16 mouse cellular contexts compared by ENCODE assay signal in genomic region chr1:106061185-106061910, GRCm38 (mm10).
DNase-seq lines count a peak whose midpoint lies in the region; ATAC-seq and TF ChIP-seq lines count a peak whose summit lies in the region.
"Had no signal": no experiment of that assay in that cellular context is flagged by ENCODE, and none has a peak within 500 bp of the region (broad histone marks: within the 10 kb centered on the region; RNA-seq: fewer than 3 reads in every experiment).

No protein-coding gene starts in this region.

- dilution Hi-C loops in CH12.LX (cut with MboI; ENCODE audit: extremely low pct_ligation_motif_present, extremely low pct_unique_long_range_greater_than_20kb, low sequenced_read_pairs), result no loop called here

- H3K9ac ChIP-seq in liver, embryonic 11.5 days (ENCODE audit: low read depth, low read length), result no peak overlapping the region
- no peak overlapping the region for H3K9ac ChIP-seq in liver, embryonic 12.5 days
- H3K9ac ChIP-seq in CH12.LX (ENCODE audit: insufficient read depth, low read depth), result peak overlapping the region; percentile 6; the same call in 1 of the 2 replicates
- no peak overlapping the region for H3K9ac ChIP-seq in hindbrain, embryonic 16.5 days (ENCODE audit: low read depth, low read length)
- H3K9ac ChIP-seq in midbrain, embryonic 16.5 days (ENCODE audit: low read depth, low read length), result no peak overlapping the region
- H3K9ac ChIP-seq: embryonic facial prominence, embryonic 12.5 days; kidney, embryonic 15.5 days; liver, embryonic 13.5 days; neural tube, embryonic 15.5 days; stomach, embryonic 15.5 days had no signal

- no peak for TF ChIP-seq CTCF in CH12.LX (conservative IDR thresholded peaks at IDR 0.05 in 1 of 2, IDR thresholded peaks at IDR 0.05 in 1 of 2; ENCODE audit: low read depth in 2 of 2, low read length in 2 of 2)
- TF ChIP-seq CTCF in left cerebral cortex, adult 2 months (IDR thresholded peaks at IDR 0.05), result no peak

- no peaks in the 10 kb centered on the region for H3K27me3 ChIP-seq in liver, embryonic 11.5 days (replicated peaks; ENCODE audit: control insufficient read depth, insufficient read depth, low read length)
- H3K27me3 ChIP-seq in liver, embryonic 12.5 days (replicated peaks), result no peaks in the 10 kb centered on the region
- no peaks in the 10 kb centered on the region for H3K27me3 ChIP-seq in CH12.LX (replicated peaks)
- no peaks in the 10 kb centered on the region for H3K27me3 ChIP-seq in hindbrain, embryonic 16.5 days (replicated peaks; ENCODE audit: control insufficient read depth, insufficient read depth, low read length)
- H3K27me3 ChIP-seq in midbrain, embryonic 16.5 days (ENCODE audit: control insufficient read depth, insufficient read depth, low read depth, low read length), result no peaks in the 10 kb centered on the region
- H3K27me3 ChIP-seq: embryonic facial prominence, embryonic 12.5 days; kidney, embryonic 15.5 days; liver, embryonic 13.5 days; neural tube, embryonic 15.5 days; stomach, embryonic 15.5 days had no signal

- no peak overlapping the region for H3K4me3 ChIP-seq in liver, embryonic 11.5 days (ENCODE audit: low read depth, low read length)
- H3K4me3 ChIP-seq in liver, embryonic 12.5 days, result no peak overlapping the region
- H3K4me3 ChIP-seq in CH12.LX (replicated peaks in 1 of 3; ENCODE audit: low read depth in 2 of 3, low read length in 2 of 3, poor library complexity in 1 of 3), result no peak overlapping the region
- H3K4me3 ChIP-seq in hindbrain, embryonic 16.5 days (ENCODE audit: low read length), result no peak overlapping the region
- H3K4me3 ChIP-seq in midbrain, embryonic 16.5 days (ENCODE audit: low read depth, low read length), result no peak overlapping the region
- H3K4me3 ChIP-seq in left cerebral cortex, adult 2 months, result no peak overlapping the region
- H3K4me3 ChIP-seq: embryonic facial prominence, embryonic 12.5 days; kidney, embryonic 15.5 days; liver, embryonic 13.5 days; neural tube, embryonic 15.5 days; stomach, embryonic 15.5 days had no signal

- intact Hi-C loops in left cerebral cortex, adult 2 months (cut with DNase I), result loop anchor here (10.0 kb wide), 1 partner anchor 653 kb away; the partner anchor contains the start of gene Bcl2

- peak; percentile 6 for DNase-seq in liver, embryonic 11.5 days (ENCODE audit: low spot score)
- DNase-seq in CH12.LX (ENCODE audit: extremely low read depth), result peak; percentile 86
- DNase-seq in layer of hippocampus, postnatal 14 days (ENCODE audit: low spot score in 2 of 2), result no peak
- no peak for DNase-seq in left cerebral cortex, adult 2 months (ENCODE audit: extremely low spot score in 1 of 2, low spot score in 2 of 2)
- DNase-seq: adrenal gland, adult 2 months; cerebellum, postnatal 10 days; liver, embryonic 13.5 days; lung, postnatal 10 days; thymus, postnatal 4 days had no signal

- no peak overlapping the region for H3K4me2 ChIP-seq in liver, embryonic 11.5 days
- H3K4me2 ChIP-seq in liver, embryonic 12.5 days, result no peak overlapping the region
- peak overlapping the region; percentile 45; the same call in 1 of the 2 replicates for H3K4me2 ChIP-seq in CH12.LX (ENCODE audit: insufficient read depth, low read depth, poor library complexity, severe bottlenecking)
- no peak overlapping the region for H3K4me2 ChIP-seq in hindbrain, embryonic 16.5 days (ENCODE audit: low read length)
- no peak overlapping the region for H3K4me2 ChIP-seq in midbrain, embryonic 16.5 days (ENCODE audit: low read length)
- H3K4me2 ChIP-seq: embryonic facial prominence, embryonic 12.5 days; kidney, embryonic 15.5 days; liver, embryonic 13.5 days; neural tube, embryonic 15.5 days; stomach, embryonic 15.5 days had no signal

- in situ Hi-C loops in CH12.LX (cut with MboI; ENCODE audit: low pct_ligation_motif_present, low pct_unique_long_range_greater_than_20kb, low sequenced_read_pairs), result loop anchor here (5.0 to 25.0 kb wide), 2 partner anchors 336 to 651 kb away; partner anchors contain the start of gene Bcl2

- no peak for TF ChIP-seq POLR2A in CH12.LX (IDR thresholded peaks at IDR 0.05; ENCODE audit: low read depth, low read length)

- no peak for TF ChIP-seq RAD21 in CH12.LX (IDR thresholded peaks at IDR 0.05; ENCODE audit: low read depth, low read length)

- H3K36me3 ChIP-seq in liver, embryonic 11.5 days (ENCODE audit: control insufficient read depth, insufficient read depth, low read length), result no peaks in the 10 kb centered on the region
- no peaks in the 10 kb centered on the region for H3K36me3 ChIP-seq in liver, embryonic 12.5 days
- H3K36me3 ChIP-seq in CH12.LX (replicated peaks in 1 of 2; ENCODE audit: control insufficient read depth in 1 of 2, insufficient read depth in 1 of 2, low read length in 1 of 2), result no peaks in the 10 kb centered on the region
- no peaks in the 10 kb centered on the region for H3K36me3 ChIP-seq in hindbrain, embryonic 16.5 days (ENCODE audit: control insufficient read depth, insufficient read depth, low read length)
- no peaks in the 10 kb centered on the region for H3K36me3 ChIP-seq in midbrain, embryonic 16.5 days (ENCODE audit: control insufficient read depth, insufficient read depth, low read length)
- H3K36me3 ChIP-seq: embryonic facial prominence, embryonic 12.5 days; kidney, embryonic 15.5 days; liver, embryonic 13.5 days; neural tube, embryonic 15.5 days; stomach, embryonic 15.5 days had no signal

- H3K9me3 ChIP-seq in liver, embryonic 11.5 days (ENCODE audit: control insufficient read depth, low read length), result no peaks in the 10 kb centered on the region
- no peaks in the 10 kb centered on the region for H3K9me3 ChIP-seq in liver, embryonic 12.5 days (replicated peaks)
- H3K9me3 ChIP-seq in CH12.LX (replicated peaks; ENCODE audit: low read length), result no peaks in the 10 kb centered on the region
- no peaks in the 10 kb centered on the region for H3K9me3 ChIP-seq in hindbrain, embryonic 16.5 days (ENCODE audit: control insufficient read depth, low read length)
- H3K9me3 ChIP-seq in midbrain, embryonic 16.5 days (replicated peaks; ENCODE audit: control insufficient read depth, low read length, poor library complexity, severe bottlenecking), result no peaks in the 10 kb centered on the region
- H3K9me3 ChIP-seq: embryonic facial prominence, embryonic 12.5 days; kidney, embryonic 15.5 days; liver, embryonic 13.5 days; neural tube, embryonic 15.5 days; stomach, embryonic 15.5 days had no signal

- ATAC-seq in liver, embryonic 11.5 days (replicated peaks; ENCODE audit: low FRiP score), result no peak
- ATAC-seq in liver, embryonic 12.5 days, result no peak
- ATAC-seq in hindbrain, embryonic 16.5 days, result peak; percentile 18; the same call in 1 of the 2 replicates
- 0 out of 2 replicates have a peak, but pooled peaks have one; percentile 47 for ATAC-seq in midbrain, embryonic 16.5 days

- peak; percentile 70 for TF ChIP-seq EP300 in CH12.LX (IDR thresholded peaks at IDR 0.05; ENCODE audit: low read length)

- WGBS in liver, embryonic 11.5 days, result 85% methylated on average over 4 of the region's 4 CpGs
- 60% methylated on average over 4 of the region's 4 CpGs for WGBS in liver, embryonic 12.5 days (ENCODE audit: insufficient replicate concordance)
- 48% methylated on average over 4 of the region's 4 CpGs for WGBS in hindbrain, embryonic 16.5 days
- 57% methylated on average over 4 of the region's 4 CpGs for WGBS in midbrain, embryonic 16.5 days

- no peak overlapping the region for H3K27ac ChIP-seq in liver, embryonic 11.5 days (ENCODE audit: low read depth, low read length)
- H3K27ac ChIP-seq in liver, embryonic 12.5 days, result no peak overlapping the region
- peak overlapping the region; percentile 73; the same call in 1 of the 2 replicates for H3K27ac ChIP-seq in CH12.LX (ENCODE audit: insufficient read depth, low read depth)
- H3K27ac ChIP-seq in hindbrain, embryonic 16.5 days (ENCODE audit: low read depth, low read length), result no peak overlapping the region
- H3K27ac ChIP-seq in midbrain, embryonic 16.5 days (ENCODE audit: low read length), result no peak overlapping the region
- H3K27ac ChIP-seq in left cerebral cortex, adult 2 months, result no peak overlapping the region
- H3K27ac ChIP-seq: embryonic facial prominence, embryonic 12.5 days; kidney, embryonic 15.5 days; liver, embryonic 13.5 days; neural tube, embryonic 15.5 days; stomach, embryonic 15.5 days had no signal

- H3K4me1 ChIP-seq in liver, embryonic 11.5 days (replicated peaks; ENCODE audit: control insufficient read depth, insufficient read depth, low read length), result no peaks in the 10 kb centered on the region
- H3K4me1 ChIP-seq in liver, embryonic 12.5 days, result no peaks in the 10 kb centered on the region
- H3K4me1 ChIP-seq in CH12.LX (ENCODE audit: control insufficient read depth in 1 of 2, insufficient read depth in 2 of 2), result peaks cover 24 to 72% of the 10 kb centered on the region in 2 experiments
- H3K4me1 ChIP-seq in hindbrain, embryonic 16.5 days (ENCODE audit: control insufficient read depth, insufficient read depth, low read depth, low read length), result no peaks in the 10 kb centered on the region; the same call in 1 of the 2 replicates
- H3K4me1 ChIP-seq in midbrain, embryonic 16.5 days (ENCODE audit: control insufficient read depth, insufficient read depth, low read length), result 0 out of 2 replicates have a peak, but pooled peaks cover 2% of the 10 kb centered on the region
- H3K4me1 ChIP-seq: liver, embryonic 13.5 days; neural tube, embryonic 15.5 days; stomach, embryonic 15.5 days had no signal

- no peaks in the 10 kb centered on the region for H3K79me2 ChIP-seq in CH12.LX (replicated peaks; ENCODE audit: control insufficient read depth, extremely low read depth, insufficient read depth, poor library complexity, severe bottlenecking)

TF ChIP-seq in CH12.LX, 34 proteins besides CTCF, POLR2A, EP300 and RAD21 (continues in another document):
- no peak for TF ChIP-seq CHD2 (IDR thresholded peaks at IDR 0.05; ENCODE audit: low read length)
- TF ChIP-seq IRF4 (IDR thresholded peaks at IDR 0.05; ENCODE audit: low read depth, low read length), result peak; percentile 63
- TF ChIP-seq NRF1 (IDR thresholded peaks at IDR 0.05; ENCODE audit: low read depth, low read length), result no peak
- TF ChIP-seq MXI1 (IDR thresholded peaks at IDR 0.05; ENCODE audit: low read depth, low read length), result peak; percentile 51
- peak; percentile 91 for TF ChIP-seq MEF2A (IDR thresholded peaks at IDR 0.05; ENCODE audit: borderline replicate concordance, low read depth, low read length)
- TF ChIP-seq ETS1 (conservative IDR thresholded peaks at IDR 0.05; ENCODE audit: low read depth, low read length), result peak; percentile 96
- TF ChIP-seq SIN3A (IDR thresholded peaks at IDR 0.05; ENCODE audit: low read length), result peak; percentile 92
- peak; percentile 90 for TF ChIP-seq ZKSCAN1 (IDR thresholded peaks at IDR 0.05; ENCODE audit: borderline replicate concordance, low read depth, low read length)
- peak; percentile 93; the same call in 1 of the 2 replicates for TF ChIP-seq E2F4 (IDR thresholded peaks at IDR 0.05; ENCODE audit: insufficient replicate concordance, low read depth, low read length)
- TF ChIP-seq TCF12 (IDR thresholded peaks at IDR 0.05; ENCODE audit: low read depth, low read length), result peak; percentile 65; the same call in 1 of the 2 replicates
- no peak; the same call in 1 of the 2 replicates for TF ChIP-seq MAZ (IDR thresholded peaks at IDR 0.05; ENCODE audit: low read depth, low read length)
- TF ChIP-seq MYC (IDR thresholded peaks at IDR 0.05; ENCODE audit: low read depth, low read length), result 0 out of 2 replicates have a peak, but pooled peaks have one; percentile 30

Comparison
In these comparisons a context has a peak if more than half of its experiments do, and no peak if none do; other contexts are left out.
1. ATAC-seq: peak in hindbrain, embryonic 16.5 days (single experiment) and midbrain, embryonic 16.5 days (single experiment); none in liver, embryonic 11.5 days (single experiment) and liver, embryonic 12.5 days (single experiment).
2. DNase-seq: peak in liver, embryonic 11.5 days (single experiment) and CH12.LX (single experiment); none in layer of hippocampus, postnatal 14 days (0 of 2) and left cerebral cortex, adult 2 months (0 of 2).